Mouse (Mus musculus) embryonic facial prominence, embryonic 11.5 days (tissue): ENCODE results near the gene Ddb1. TPM values are rescaled to one million over a fixed set of nuclear protein-coding genes. Genes with fewer than 3 reads are reported as not detected.
"Not testable (repeated sequence)": the region's sequence is repeated elsewhere in the genome, so short reads cannot be mapped to it uniquely, and the experiment has no call there.

Experiments
- ATAC-seq: fragments of 200-750 bp; cut with Nextera tagmentation; replicated peaks from 2 replicates; pipeline ENCODE4 v1.8.0; 2017; ENCODE audit warnings: low read depth; ENCODE audit not compliant: insufficient number of reproducible peaks, low FRiP score, low TSS enrichment
- DNase-seq: peaks from one replicate; pipeline ENCODE4 v3.0.0-alpha.2; 2015; ENCODE audit warnings: low spot score
- H3K27ac ChIP-seq: fragments of 300-500 bp; sonication (generic); replicated peaks from 2 replicates; pipeline ENCODE4 v1.5.1; 2014; ENCODE audit warnings: mild to moderate bottlenecking, low read depth, low read length, control low read depth
- H3K27me3 ChIP-seq: fragments of 300-500 bp; sonication (generic); 2 replicates; pipeline ENCODE4 v1.6.1; 2014; ENCODE audit warnings: mild to moderate bottlenecking, low read length, moderate library complexity, mixed read lengths; ENCODE audit not compliant: control insufficient read depth, insufficient read depth
- H3K36me3 ChIP-seq: fragments of 300-500 bp; sonication (generic); replicated peaks from 2 replicates; pipeline ENCODE4 v1.6.1; 2014; ENCODE audit warnings: low read depth, mild to moderate bottlenecking, low read length, moderate library complexity, mixed read lengths; ENCODE audit not compliant: control insufficient read depth, insufficient read depth
- H3K4me1 ChIP-seq: fragments of 300-500 bp; sonication (generic); 2 replicates; pipeline ENCODE4 v1.6.1; 2014; ENCODE audit warnings: low read length, mixed read lengths; ENCODE audit not compliant: control insufficient read depth, insufficient read depth
- H3K4me2 ChIP-seq: fragments of 300-500 bp; sonication (generic); 2 replicates; pipeline ENCODE4 v1.6.1; 2014; ENCODE audit warnings: low read depth, mild to moderate bottlenecking, control low read depth, low read length, moderate library complexity
- H3K4me3 ChIP-seq: fragments of 300-500 bp; sonication (generic); 2 replicates; pipeline ENCODE4 v1.5.1; 2014; ENCODE audit warnings: low read depth, low read length, control low read depth
- H3K9ac ChIP-seq: fragments of 300-500 bp; sonication (generic); replicated peaks from 2 replicates; pipeline ENCODE4 v1.6.1; 2014; ENCODE audit warnings: mild to moderate bottlenecking, control low read depth, low read length
- H3K9me3 ChIP-seq: fragments of 300-500 bp; sonication (generic); replicated peaks from 2 replicates; pipeline ENCODE4 v1.6.1; 2016; ENCODE audit warnings: mild to moderate bottlenecking, low read length, inconsistent platforms, mixed read lengths; ENCODE audit not compliant: control insufficient read depth
- WGBS: fragments of 180-500 bp; shearing (Covaris S2); extraction: QIAGEN DNeasy Blood & Tissue Kit; methylation state at CpG from one replicate; pipeline ENCODE4 v1.1.7; 2014; 5-methylcytosine and 5-hydroxymethylcytosine counted together
- polyA plus RNA-seq: library from polyadenylated mRNA; unstranded; fragments of >200 nt; fragmentation: Nextera tagmentation; extraction: Ambion mirVana; gene quantifications from 2 replicates; pipeline ENCODE4 v1.2.1, GENCODE M21; 2014

Ddb1 gene
- 400 and 408 TPM in 2 replicates for polyA plus RNA-seq

GRCm38 (mm10) chr19:10605293-10605900, at the start of gene Ddb1, which contains the start of gene Tkfc:
Ddb1 (plus strand) TSS chr19:10605327.
Tkfc (minus strand) TSS chr19:10605654.
- ATAC-seq, result peak; percentile 95
- Histone ChIP-seq H3K9ac (peak within 1 kb of the TSS; percentile 97), H3K9me3 (no peaks in the 10 kb centered on the region), H3K27me3 (no peaks in the 10 kb centered on the region), H3K36me3 (peaks cover 4% of the 10 kb centered on the region), H3K4me1 (peaks cover 4% of the 10 kb centered on the region; the same call in 1 of the 2 replicates), H3K27ac (peak within 1 kb of the TSS; percentile 83), H3K4me3 (peak within 1 kb of the TSS; percentile 98), H3K4me2 (peak within 1 kb of the TSS; percentile 70)
- peak; percentile 100 for DNase-seq
- under 1% methylated on average over 49 of the region's 49 CpGs for WGBS

DNA sequence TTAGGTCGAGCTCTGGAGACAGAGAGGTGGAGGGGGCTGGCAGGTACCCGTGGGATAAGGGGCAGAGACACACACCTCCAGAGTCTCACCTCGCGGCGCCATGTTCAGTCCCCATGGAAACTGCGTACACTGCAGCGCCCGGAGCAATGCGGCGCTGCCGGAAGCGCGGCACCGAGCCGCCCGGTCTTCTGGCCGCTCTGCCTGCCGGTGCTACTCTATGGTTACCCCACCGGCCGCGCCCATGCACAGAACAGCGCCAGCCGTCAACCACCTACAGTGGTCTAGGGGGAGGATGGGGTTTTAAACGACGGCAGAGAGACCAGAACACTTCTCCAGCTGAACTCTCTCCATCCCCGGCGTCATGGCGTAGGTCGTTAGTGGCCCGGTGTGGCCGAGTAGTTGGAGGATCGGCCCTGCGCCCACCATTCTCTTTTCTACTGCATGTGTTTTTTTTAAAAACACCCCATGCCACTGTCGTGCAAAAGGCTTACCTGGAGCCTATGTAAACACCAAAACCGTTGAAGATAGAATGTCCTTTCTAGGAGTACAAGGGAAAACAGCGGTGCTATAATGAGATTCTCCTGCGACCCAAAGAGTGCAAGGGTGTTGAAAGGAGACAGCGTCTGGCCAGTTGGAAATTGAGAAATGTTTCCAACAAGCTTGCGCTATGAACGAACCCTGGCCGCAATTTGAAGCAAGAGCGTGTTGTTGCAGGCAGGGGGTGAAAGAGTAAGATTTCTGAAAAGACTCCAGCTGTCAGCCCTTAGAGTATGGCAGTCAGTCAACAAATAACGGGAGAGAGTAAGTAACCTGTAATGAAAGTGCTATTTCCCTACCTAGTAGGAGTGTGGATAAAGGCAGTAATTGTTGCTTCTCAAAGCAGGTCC, 49.3 kb upstream of the Ddb1 start, which contains the start of gene Tmem216:
Tmem216 (minus strand) TSS at position 615 of the 887 bp plus-strand sequence.
- Histone ChIP-seq H3K27me3 (no peaks in the 10 kb centered on the region), H3K9me3 (no peaks in the 10 kb centered on the region), H3K4me3 (peak within 1 kb of the TSS; percentile 66), H3K9ac (peak within 1 kb of the TSS; percentile 68), H3K36me3 (no peaks in the 10 kb centered on the region), H3K4me2 (peak within 1 kb of the TSS; percentile 73), H3K27ac (peak within 1 kb of the TSS; percentile 38; the same call in 1 of the 2 replicates), H3K4me1 (no peaks in the 10 kb centered on the region)
- ATAC-seq, result peak; percentile 99
- 2% methylated on average over 43 of the region's 43 CpGs for WGBS
- peak; percentile 89 for DNase-seq

DNA sequence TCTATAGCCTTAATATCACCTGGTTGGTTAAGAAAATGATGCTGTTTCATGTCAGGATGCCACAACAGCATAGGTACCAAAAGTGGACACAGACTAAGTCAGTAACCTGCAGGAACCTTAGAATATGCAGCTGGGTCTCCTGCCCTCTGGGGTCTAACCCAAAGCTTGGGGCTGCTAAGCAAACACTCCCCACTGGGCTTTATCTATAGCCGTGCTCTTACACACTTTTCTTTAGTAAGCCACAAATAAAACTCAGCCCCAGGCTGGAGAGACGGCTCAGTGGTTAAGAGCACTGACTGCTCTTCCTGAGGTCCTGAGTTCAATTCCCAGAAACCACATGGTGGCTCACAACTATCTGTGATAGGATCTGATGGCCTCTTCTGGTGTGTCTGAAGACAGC, 48.1 kb upstream of the Ddb1 start:
- 79% methylated on average over 2 of the region's 2 CpGs for WGBS
- no peaks in the 10 kb centered on the region for H3K36me3 ChIP-seq
- ATAC-seq, result no peak
- H3K9ac ChIP-seq, result no peak overlapping the region
- DNase-seq, result no peak
- H3K4me2 ChIP-seq, result no peak overlapping the region
- no peak overlapping the region for H3K4me3 ChIP-seq
- H3K4me1 ChIP-seq, result no peaks in the 10 kb centered on the region
- no peaks in the 10 kb centered on the region for H3K27me3 ChIP-seq
- no peaks in the 10 kb centered on the region for H3K9me3 ChIP-seq
- no peak overlapping the region for H3K27ac ChIP-seq

DNA sequence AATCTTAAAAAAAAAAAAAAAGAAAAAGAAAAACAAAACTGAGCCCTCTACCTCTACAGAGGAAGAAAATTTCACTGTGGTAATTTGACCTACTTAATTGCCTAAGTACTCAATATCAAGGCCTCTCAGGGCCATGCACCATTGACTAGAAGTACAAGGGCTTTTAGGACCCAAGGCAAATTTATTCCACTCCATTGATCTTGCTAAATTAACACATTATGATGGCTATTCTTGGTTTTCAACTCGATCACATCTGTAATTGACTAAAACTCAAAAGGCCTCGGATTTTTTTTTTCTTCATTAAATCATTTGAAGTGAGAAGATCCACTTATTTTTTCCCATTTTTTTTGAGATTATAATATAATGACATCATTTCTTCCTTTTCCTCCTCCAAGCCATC, 47.7 kb upstream of the Ddb1 start:
- Histone ChIP-seq H3K36me3 (no peaks in the 10 kb centered on the region), H3K4me1 (no peaks in the 10 kb centered on the region), H3K9me3 (no peaks in the 10 kb centered on the region), H3K4me2 (no peak overlapping the region), H3K9ac (no peak overlapping the region), H3K4me3 (no peak overlapping the region), H3K27me3 (no peaks in the 10 kb centered on the region), H3K27ac (no peak overlapping the region)
- DNase-seq (no peak), ATAC-seq (no peak)
- 66% methylated on average over 2 of the region's 2 CpGs for WGBS

DNA sequence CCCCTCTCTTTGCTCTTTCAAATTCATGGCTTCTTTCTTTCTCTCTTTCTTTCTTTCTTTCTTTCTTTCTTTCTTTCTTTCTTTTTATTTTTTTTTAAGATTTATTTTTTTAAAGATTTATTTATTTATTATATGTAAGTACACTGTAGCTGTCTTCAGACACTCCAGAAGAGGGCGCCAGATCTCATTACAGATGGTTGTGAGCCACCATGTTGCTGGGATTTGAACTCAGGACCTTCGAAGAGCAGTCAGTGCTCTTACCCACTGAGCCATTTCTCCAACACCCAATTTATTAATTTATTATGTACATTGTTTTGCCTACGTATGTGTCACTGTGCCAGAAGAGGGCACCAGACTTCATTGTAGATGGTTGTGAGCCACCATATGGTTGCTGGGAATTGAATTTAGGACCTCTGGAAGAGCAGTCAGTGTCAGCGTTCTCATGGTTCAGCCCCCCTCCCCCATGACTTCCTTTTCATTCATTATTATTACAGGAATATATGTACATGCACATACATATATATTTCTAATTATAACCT, 47.2 kb upstream of the Ddb1 start:
- H3K9ac ChIP-seq, DNase-seq, H3K9me3 ChIP-seq, H3K27me3 ChIP-seq, H3K4me1 ChIP-seq, ATAC-seq, H3K4me3 ChIP-seq, H3K36me3 ChIP-seq, H3K27ac ChIP-seq, H3K4me2 ChIP-seq: not testable (repeated sequence)
- 69% methylated on average over 4 of the region's 4 CpGs for WGBS

- WGBS, result 36% methylated on average over 5 of the region's 5 CpGs
- no peaks in the 10 kb centered on the region for H3K9me3 ChIP-seq
- no peak overlapping the region for H3K4me2 ChIP-seq
- no peak for ATAC-seq
- H3K36me3 ChIP-seq, result no peaks in the 10 kb centered on the region
- DNase-seq, result peak; percentile 39
- H3K4me1 ChIP-seq, result no peaks in the 10 kb centered on the region
- no peak overlapping the region for H3K4me3 ChIP-seq
- no peaks in the 10 kb centered on the region for H3K27me3 ChIP-seq
- H3K9ac ChIP-seq, result no peak overlapping the region
- no peak overlapping the region for H3K27ac ChIP-seq
Measured at GRCm38 (mm10) chr19:10560108-10560507, 45.0 kb upstream of the Ddb1 start.

DNA sequence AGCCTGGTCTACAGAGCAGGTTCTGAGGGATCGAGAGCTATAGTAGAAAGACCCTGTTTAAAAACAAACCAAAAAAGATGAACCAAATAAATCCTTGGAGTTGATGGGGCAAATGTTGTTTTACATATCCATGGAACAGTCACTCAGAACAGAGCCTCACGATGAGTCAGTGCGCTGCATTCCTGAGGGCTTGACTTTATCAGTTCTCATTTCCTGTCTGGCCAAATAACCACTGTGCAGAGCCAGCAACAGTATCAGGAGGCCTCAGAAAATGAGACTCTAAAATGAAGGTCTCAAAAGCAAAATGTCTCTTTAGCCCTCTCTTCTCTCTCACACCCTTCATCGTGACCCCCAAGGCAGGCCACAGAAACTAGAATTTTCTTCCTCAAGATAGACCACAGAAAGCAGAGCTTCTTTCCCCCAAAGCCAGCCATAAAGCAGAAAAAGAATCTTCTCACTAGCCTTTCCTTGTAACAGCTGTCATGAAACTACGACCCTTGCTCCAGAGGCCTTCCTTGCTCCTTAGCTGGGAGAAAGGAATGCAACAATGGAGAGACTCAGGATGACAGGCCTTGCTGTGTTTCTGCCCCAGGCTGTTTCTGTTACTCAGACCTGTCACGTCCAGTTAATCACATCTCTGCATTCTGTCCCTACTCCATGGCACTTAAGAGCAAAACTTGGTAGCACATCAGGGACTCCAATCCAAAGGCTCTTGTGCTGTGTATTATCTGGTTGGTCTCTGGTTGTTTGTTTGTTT, 43.4 kb upstream of the Ddb1 start:
- H3K9ac ChIP-seq, result peak overlapping the region; percentile 34; the same call in 1 of the 2 replicates
- H3K27me3 ChIP-seq, result no peaks in the 10 kb centered on the region
- no peaks in the 10 kb centered on the region; the same call in 1 of the 2 replicates for H3K36me3 ChIP-seq
- no peaks in the 10 kb centered on the region for H3K4me1 ChIP-seq
- H3K4me2 ChIP-seq, result no peak overlapping the region
- 49% methylated on average over 6 of the region's 6 CpGs for WGBS
- H3K27ac ChIP-seq, result 0 out of 2 replicates have a peak overlapping the region, but pooled peaks have one; percentile 20
- no peak for ATAC-seq
- peak; percentile 39 for DNase-seq
- H3K4me3 ChIP-seq, result no peak overlapping the region
- no peaks in the 10 kb centered on the region for H3K9me3 ChIP-seq
